Mouse (Mus musculus) embryonic facial prominence, embryonic 12.5 days (tissue): Measurements from ENCODE around the gene Acss1. TPM values are rescaled to one million over a fixed set of nuclear protein-coding genes. Genes with fewer than 3 reads are reported as not detected.

Source experiments
- ATAC-seq: fragments of 200-750 bp; cut with Nextera tagmentation; 2 replicates; pipeline ENCODE4 v1.8.0; 2017; ENCODE audit not compliant: insufficient number of reproducible peaks, insufficient read depth, low FRiP score, low TSS enrichment
- H3K27ac ChIP-seq: fragments of 300-500 bp; sonication (generic); 2 replicates; pipeline ENCODE4 v1.5.1; 2016; ENCODE audit warnings: mild to moderate bottlenecking
- H3K27me3 ChIP-seq: fragments of 300-500 bp; sonication (generic); 2 replicates; pipeline ENCODE4 v1.6.1; 2016; ENCODE audit warnings: mild to moderate bottlenecking, moderate library complexity
- H3K36me3 ChIP-seq: fragments of 300-500 bp; sonication (generic); 2 replicates; pipeline ENCODE4 v1.6.1; 2016; ENCODE audit warnings: mild to moderate bottlenecking
- H3K4me1 ChIP-seq: fragments of 300-500 bp; sonication (generic); 2 replicates; pipeline ENCODE4 v1.6.1; 2016
- H3K4me2 ChIP-seq: fragments of 300-500 bp; sonication (generic); replicated peaks from 2 replicates; pipeline ENCODE4 v1.6.1; 2016; ENCODE audit warnings: mild to moderate bottlenecking, moderate library complexity
- H3K4me3 ChIP-seq: fragments of 300-500 bp; sonication (generic); 2 replicates; pipeline ENCODE4 v1.5.1; 2016; ENCODE audit warnings: mild to moderate bottlenecking
- H3K9ac ChIP-seq: fragments of 300-500 bp; sonication (generic); 2 replicates; pipeline ENCODE4 v1.6.1; 2016; ENCODE audit warnings: mild to moderate bottlenecking, moderate library complexity
- H3K9me3 ChIP-seq: fragments of 300-500 bp; sonication (generic); 2 replicates; pipeline ENCODE4 v1.6.1; 2016; ENCODE audit warnings: mild to moderate bottlenecking, moderate library complexity
- WGBS: fragments of 180-500 bp; shearing (Covaris S2); methylation state at CpG from one replicate; pipeline ENCODE4 v1.1.7; 2016; 5-methylcytosine and 5-hydroxymethylcytosine counted together
- polyA plus RNA-seq: library from polyadenylated mRNA; unstranded; fragments of >200 nt; fragmentation: Nextera tagmentation; extraction: Ambion mirVana; gene quantifications from 2 replicates; pipeline ENCODE4 v1.2.1, GENCODE M21; 2016

Acss1 gene
- polyA plus RNA-seq, 1 experiment from 2014 or later = 7.7 TPM

DNA sequence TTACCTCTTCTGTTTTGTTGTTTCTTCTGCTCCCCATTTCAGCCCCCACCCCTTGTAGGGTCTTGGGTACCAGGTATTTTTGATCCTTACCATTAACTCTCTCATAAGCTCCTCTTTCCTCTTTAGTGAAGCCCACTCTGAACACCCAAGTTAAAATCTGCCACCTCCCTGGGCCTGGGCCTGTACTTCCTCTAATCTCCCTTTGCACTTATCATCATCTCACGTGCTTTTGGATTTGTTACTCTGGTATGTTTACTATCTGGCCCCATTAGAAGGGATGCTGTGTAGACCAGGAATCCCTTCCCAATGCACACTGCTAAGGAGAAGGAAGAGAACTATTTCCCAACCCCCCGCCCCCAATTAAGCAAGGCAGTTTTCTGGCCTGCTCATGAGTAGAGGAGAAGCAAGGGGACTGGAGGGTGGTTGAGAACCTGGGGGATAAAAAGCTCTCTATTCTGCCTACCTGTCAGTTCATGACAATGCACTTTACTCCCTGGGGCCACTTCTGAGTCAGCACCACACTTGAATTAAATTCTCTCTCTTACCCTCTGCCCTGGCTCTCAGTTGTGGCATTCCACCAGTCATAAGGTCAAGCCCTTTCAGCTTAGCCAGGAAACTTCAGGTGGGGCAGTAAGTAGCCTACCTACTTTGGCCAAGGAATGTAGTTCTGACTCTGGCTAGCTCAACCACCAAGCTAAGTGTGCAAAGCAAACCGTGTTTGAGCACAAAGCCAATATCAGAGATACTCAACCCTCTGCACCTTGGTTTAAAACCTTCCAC lies 72.7 kb downstream of the Acss1 start:
- no peak for ATAC-seq
- Histone ChIP-seq H3K9me3 (no peaks in the 10 kb centered on the region), H3K36me3 (peaks cover 13% of the 10 kb centered on the region; the same call in 1 of the 2 replicates), H3K4me2 (no peak overlapping the region), H3K9ac (no peak overlapping the region), H3K4me3 (no peak overlapping the region), H3K27me3 (no peaks in the 10 kb centered on the region), H3K27ac (no peak overlapping the region), H3K4me1 (no peaks in the 10 kb centered on the region)
- 85% methylated on average over 3 of the region's 3 CpGs for WGBS

DNA sequence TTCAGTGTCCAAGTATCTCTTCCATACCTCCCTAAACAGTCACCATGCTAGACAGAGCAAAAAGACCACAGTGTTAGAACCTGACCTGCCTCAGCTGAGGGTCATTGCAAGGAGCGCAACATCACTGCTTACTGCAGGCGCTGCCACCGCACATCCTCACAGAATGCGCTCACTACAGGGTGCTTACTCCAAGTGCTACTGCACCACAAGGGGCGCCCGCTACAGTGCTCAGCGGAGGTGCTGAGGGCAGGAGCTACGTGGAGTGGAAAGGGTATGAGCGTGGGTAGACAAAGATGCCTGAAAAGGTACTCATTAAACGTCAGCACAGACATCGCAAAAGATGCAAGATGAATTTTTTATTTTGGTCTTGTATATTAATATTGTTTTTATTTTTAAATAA lies 79.2 kb downstream of the Acss1 start:
- 76% methylated on average over 11 of the region's 11 CpGs for WGBS

GRCm38 (mm10) chr2:150579628-150580027 lies 88.7 kb downstream of the Acss1 start:
- H3K27me3 ChIP-seq = no peaks in the 10 kb centered on the region
- ATAC-seq = no peak

More for the DNA sequence above, 79.2 kb downstream of the Acss1 start:
- peaks cover 52% of the 10 kb centered on the region for H3K36me3 ChIP-seq
- H3K27ac ChIP-seq = no peak overlapping the region
- H3K9ac ChIP-seq = no peak overlapping the region
- no peak for ATAC-seq
- H3K4me1 ChIP-seq = no peaks in the 10 kb centered on the region
- H3K27me3 ChIP-seq = no peaks in the 10 kb centered on the region
- no peaks in the 10 kb centered on the region for H3K9me3 ChIP-seq
- H3K4me2 ChIP-seq = no peak overlapping the region
- H3K4me3 ChIP-seq = no peak overlapping the region

GRCm38 (mm10) chr2:150578603-150579002 lies 89.7 kb downstream of the Acss1 start:
- Histone ChIP-seq H3K9me3 (no peaks in the 10 kb centered on the region), H3K4me2 (no peak overlapping the region), H3K4me1 (no peaks in the 10 kb centered on the region), H3K36me3 (peaks cover 10% of the 10 kb centered on the region), H3K4me3 (no peak overlapping the region), H3K27ac (no peak overlapping the region), H3K9ac (no peak overlapping the region), H3K27me3 (no peaks in the 10 kb centered on the region)
- 84% methylated on average over 5 of the region's 5 CpGs for WGBS
- no peak for ATAC-seq

More at GRCm38 (mm10) chr2:150579628-150580027, 88.7 kb downstream of the Acss1 start:
- H3K9ac ChIP-seq = no peak overlapping the region
- no peak overlapping the region for H3K4me3 ChIP-seq
- H3K27ac ChIP-seq = no peak overlapping the region
- H3K4me2 ChIP-seq = no peak overlapping the region
- 93% methylated on average over 1 of the region's 1 CpGs for WGBS
- peaks cover 20% of the 10 kb centered on the region for H3K36me3 ChIP-seq
- no peaks in the 10 kb centered on the region for H3K9me3 ChIP-seq
- H3K4me1 ChIP-seq = no peaks in the 10 kb centered on the region

DNA sequence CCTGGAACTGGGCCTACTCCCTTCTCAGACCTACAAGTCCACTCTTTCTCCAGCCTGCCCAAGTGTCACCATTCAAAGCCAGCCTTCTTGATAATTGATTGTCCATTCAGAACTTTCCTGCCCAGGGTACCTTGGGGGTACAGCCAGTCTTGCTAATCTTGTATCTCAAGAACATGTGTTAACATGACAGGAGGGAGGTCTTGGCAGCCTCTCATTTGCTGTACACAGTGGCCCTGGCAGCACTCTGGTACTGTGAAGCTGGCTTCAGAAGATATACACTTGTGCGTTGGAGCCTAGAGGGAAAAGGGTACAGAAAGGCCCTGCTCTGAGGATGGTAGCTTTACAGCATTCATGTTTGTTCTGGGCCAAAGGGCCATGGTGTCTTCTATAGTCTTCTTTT lies 92.0 kb downstream of the Acss1 start:
- Histone ChIP-seq H3K27ac (no peak overlapping the region), H3K9ac (no peak overlapping the region), H3K4me1 (no peaks in the 10 kb centered on the region), H3K27me3 (no peaks in the 10 kb centered on the region), H3K4me2 (no peak overlapping the region), H3K36me3 (0 out of 2 replicates have a peak, but pooled peaks cover 4% of the 10 kb centered on the region), H3K9me3 (no peaks in the 10 kb centered on the region), H3K4me3 (no peak overlapping the region)
- 96% methylated on average over 1 of the region's 1 CpGs for WGBS
- no peak for ATAC-seq

- Histone ChIP-seq H3K4me3 (no peak overlapping the region), H3K4me1 (no peaks in the 10 kb centered on the region), H3K9ac (no peak overlapping the region), H3K4me2 (no peak overlapping the region), H3K27me3 (no peaks in the 10 kb centered on the region), H3K36me3 (0 out of 2 replicates have a peak, but pooled peaks cover 4% of the 10 kb centered on the region), H3K9me3 (no peaks in the 10 kb centered on the region), H3K27ac (no peak overlapping the region)
- WGBS = 87% methylated on average over 3 of the region's 3 CpGs
- ATAC-seq = no peak
Measured at GRCm38 (mm10) chr2:150572463-150572862, 95.8 kb downstream of the Acss1 start.

- no peak overlapping the region for H3K4me2 ChIP-seq
- no peaks in the 10 kb centered on the region for H3K4me1 ChIP-seq
- H3K36me3 ChIP-seq = no peaks in the 10 kb centered on the region
- no peaks in the 10 kb centered on the region for H3K27me3 ChIP-seq
- H3K4me3 ChIP-seq = no peak overlapping the region
- no peak overlapping the region for H3K27ac ChIP-seq
- ATAC-seq = no peak
- WGBS = 81% methylated on average over 2 of the region's 2 CpGs
- no peaks in the 10 kb centered on the region for H3K9me3 ChIP-seq
- H3K9ac ChIP-seq = no peak overlapping the region
Measured at GRCm38 (mm10) chr2:150570761-150571160, 97.5 kb downstream of the Acss1 start.

GRCm38 (mm10) chr2:150569847-150570590 lies 98.3 kb downstream of the Acss1 start, which contains the start of gene Cst7:
Gene Cst7 (plus strand): TSS chr2:150570415.
- WGBS = 75% methylated on average over 11 of the region's 11 CpGs
- Histone ChIP-seq H3K27me3 (no peaks in the 10 kb centered on the region), H3K4me2 (no peak within 1 kb of the TSS), H3K36me3 (no peaks in the 10 kb centered on the region), H3K9me3 (no peaks in the 10 kb centered on the region), H3K4me1 (no peaks in the 10 kb centered on the region), H3K27ac (no peak within 1 kb of the TSS), H3K4me3 (no peak within 1 kb of the TSS), H3K9ac (no peak within 1 kb of the TSS)
- no peak for ATAC-seq

Other genes with a start within 250 kb of the Acss1 start
- 9.4 and 10.2 TPM in 2 replicates for gene Zfp442, start 217.0 kb downstream of the Acss1 start, polyA plus RNA-seq
- gene Zfp345, start 183.4 kb downstream of the Acss1 start, polyA plus RNA-seq = 0.05 TPM in 1 of 2 replicates, not detected in the other
- 0.17 and 0.47 TPM in 2 replicates for gene Cst7, start 98.1 kb downstream of the Acss1 start, polyA plus RNA-seq
- gene Apmap, start 59.9 kb downstream of the Acss1 start, polyA plus RNA-seq = 27.9 and 28.3 TPM in 2 replicates
- gene Vsx1, start 20.9 kb upstream of the Acss1 start, polyA plus RNA-seq = not detected in 2 replicates
- 31.5 and 32.6 TPM in 2 replicates for gene Entpd6, start 80.5 kb upstream of the Acss1 start, polyA plus RNA-seq
- gene Pygb, start 118.2 kb upstream of the Acss1 start, polyA plus RNA-seq = 89.9 and 95.5 TPM in 2 replicates
- gene Abhd12, start 236.2 kb upstream of the Acss1 start, polyA plus RNA-seq = 66.3 and 67.7 TPM in 2 replicates
- gene Gins1, start 236.9 kb upstream of the Acss1 start, polyA plus RNA-seq = 58.9 and 59.1 TPM in 2 replicates